Mouse (Mus musculus) forebrain, postnatal 0 days (tissue): ENCODE data around the gene Lgals3. TPM values are rescaled to one million over a fixed set of nuclear protein-coding genes. Genes with fewer than 3 reads are reported as not detected.

Experiments
- ATAC-seq: fragments of 200-750 bp; cut with Nextera tagmentation; 2 replicates; pipeline ENCODE4 v1.8.0; 2017; ENCODE audit warnings: mild to moderate bottlenecking, moderate library complexity
- DNase-seq: peaks from one replicate; pipeline ENCODE4 v3.0.0-alpha.2; 2015
- H3K27ac ChIP-seq: fragments of 300-500 bp; sonication (generic); 2 replicates; pipeline ENCODE4 v1.5.1; 2014; ENCODE audit warnings: low read depth, mild to moderate bottlenecking, antibody characterized with exemption, low read length, moderate library complexity, mixed read lengths
- H3K27me3 ChIP-seq: fragments of 300-500 bp; sonication (generic); 2 replicates; pipeline ENCODE4 v1.6.1; 2014; ENCODE audit warnings: mild to moderate bottlenecking, low read length, mixed read lengths; ENCODE audit not compliant: insufficient read depth
- H3K36me3 ChIP-seq: fragments of 300-500 bp; sonication (generic); 2 replicates; pipeline ENCODE4 v1.6.1; 2014; ENCODE audit warnings: mild to moderate bottlenecking, moderate library complexity; ENCODE audit not compliant: insufficient read depth
- H3K4me1 ChIP-seq: fragments of 300-500 bp; sonication (generic); 2 replicates; pipeline ENCODE4 v1.6.1; 2014; ENCODE audit warnings: antibody characterized with exemption; ENCODE audit not compliant: insufficient read depth
- H3K4me2 ChIP-seq: fragments of 300-500 bp; sonication (generic); 2 replicates; pipeline ENCODE4 v1.6.1; 2014; ENCODE audit warnings: low read depth, mild to moderate bottlenecking, moderate library complexity
- H3K4me3 ChIP-seq: fragments of 300-500 bp; sonication (generic); 2 replicates; pipeline ENCODE4 v1.5.1; 2014; ENCODE audit warnings: low read depth, low read length, mixed read lengths
- H3K9ac ChIP-seq: fragments of 300-500 bp; sonication (generic); 2 replicates; pipeline ENCODE4 v1.6.1; 2014; ENCODE audit warnings: mild to moderate bottlenecking
- H3K9me3 ChIP-seq: fragments of 300-500 bp; sonication (generic); 2 replicates; pipeline ENCODE4 v1.6.1; 2016; ENCODE audit warnings: low read length
- CTCF ChIP-seq: sonication (generic); IDR thresholded peaks from 2 replicates; pipeline ENCODE4 v1.5.1; 2016; ENCODE audit warnings: antibody characterized with exemption, control low read depth, low read depth
- WGBS: fragments of 180-500 bp; shearing (Covaris S2); extraction: QIAGEN DNeasy Blood & Tissue Kit; methylation state at CpG from one replicate; pipeline ENCODE4 v1.1.7; 2014; 5-methylcytosine and 5-hydroxymethylcytosine counted together
- polyA plus RNA-seq: library from polyadenylated mRNA; unstranded; fragments of >200 nt; fragmentation: Nextera tagmentation; extraction: Ambion mirVana; gene quantifications from 2 replicates; pipeline ENCODE4 v1.2.1, GENCODE M21; 2015
- total RNA-seq: library from RNA; depleted of rRNA; stranded (reverse); fragments of >200 nt; gene quantifications from 2 replicates; pipeline ENCODE4 v1.2.3, GENCODE M21; 2014

Gene Lgals3
- total and polyA plus RNA-seq, 2 experiments from 2014 or later: 2.1 to 9.0 TPM

- DNase-seq: peak; percentile 88
Measured at GRCm38 (mm10) chr14:47366881-47367321, 650 bp upstream of the Lgals3 start.

GRCm38 (mm10) chr14:47369741-47370140, 2.2 kb downstream of the Lgals3 start:
- Histone ChIP-seq H3K9me3 (no peaks in the 10 kb centered on the region), H3K4me2 (no peak overlapping the region), H3K4me1 (peaks cover 8% of the 10 kb centered on the region; the same call in 1 of the 2 replicates), H3K4me3 (no peak overlapping the region), H3K9ac (no peak overlapping the region), H3K36me3 (no peaks in the 10 kb centered on the region), H3K27me3 (peaks cover 13% of the 10 kb centered on the region), H3K27ac (no peak overlapping the region)
- DNase-seq: no peak
- TF ChIP-seq CTCF: no peak
- ATAC-seq: no peak
- WGBS: 92% methylated on average over 5 of the region's 5 CpGs

More at GRCm38 (mm10) chr14:47366881-47367321, 650 bp upstream of the Lgals3 start:
- H3K9me3 ChIP-seq: no peaks in the 10 kb centered on the region
- 20% methylated on average over 7 of the region's 7 CpGs for WGBS
- no peak overlapping the region for H3K9ac ChIP-seq
- no peak overlapping the region for H3K4me3 ChIP-seq
- no peak overlapping the region for H3K4me2 ChIP-seq
- H3K27me3 ChIP-seq: no peaks in the 10 kb centered on the region
- TF ChIP-seq CTCF: no peak
- peak; percentile 90 for ATAC-seq
- peak overlapping the region; percentile 69 for H3K27ac ChIP-seq
- no peaks in the 10 kb centered on the region for H3K36me3 ChIP-seq
- H3K4me1 ChIP-seq: peaks cover 8% of the 10 kb centered on the region; the same call in 1 of the 2 replicates

- Histone ChIP-seq H3K27me3 (peaks cover 13% of the 10 kb centered on the region), H3K36me3 (no peaks in the 10 kb centered on the region), H3K27ac (no peak overlapping the region), H3K4me2 (no peak overlapping the region), H3K4me1 (peaks cover 8% of the 10 kb centered on the region; the same call in 1 of the 2 replicates), H3K9me3 (no peaks in the 10 kb centered on the region), H3K9ac (no peak overlapping the region), H3K4me3 (no peak overlapping the region)
- no peak for DNase-seq
- no peak for ATAC-seq
- 80% methylated on average over 3 of the region's 3 CpGs for WGBS
- TF ChIP-seq CTCF: no peak
Measured at GRCm38 (mm10) chr14:47370790-47371189, 3.2 kb downstream of the Lgals3 start.

GRCm38 (mm10) chr14:47371689-47372088, 4.1 kb downstream of the Lgals3 start:
- WGBS: 79% methylated on average over 6 of the region's 6 CpGs
- no peak overlapping the region for H3K4me3 ChIP-seq
- H3K36me3 ChIP-seq: no peaks in the 10 kb centered on the region
- H3K4me1 ChIP-seq: peaks cover 5% of the 10 kb centered on the region; the same call in 1 of the 2 replicates
- no peak overlapping the region for H3K27ac ChIP-seq
- ATAC-seq: no peak
- TF ChIP-seq CTCF: no peak
- H3K4me2 ChIP-seq: no peak overlapping the region
- no peak for DNase-seq
- no peak overlapping the region for H3K9ac ChIP-seq
- no peaks in the 10 kb centered on the region for H3K9me3 ChIP-seq
- peaks cover 13% of the 10 kb centered on the region for H3K27me3 ChIP-seq

GRCm38 (mm10) chr14:47373728-47374678, 6.5 kb downstream of the Lgals3 start:
- no peaks in the 10 kb centered on the region for H3K4me1 ChIP-seq
- peak overlapping the region; percentile 49 for H3K4me2 ChIP-seq
- no peak overlapping the region for H3K27ac ChIP-seq
- no peak overlapping the region for H3K9ac ChIP-seq
- ATAC-seq (0 out of 2 replicates have a peak, but pooled peaks have one; percentile 20), DNase-seq (no peak)
- no peak for TF ChIP-seq CTCF
- H3K4me3 ChIP-seq: peak overlapping the region; percentile 21
- 15% methylated on average over 49 of the region's 49 CpGs for WGBS
- H3K36me3 ChIP-seq: no peaks in the 10 kb centered on the region
- H3K9me3 ChIP-seq: no peaks in the 10 kb centered on the region
- H3K27me3 ChIP-seq: peaks cover 13% of the 10 kb centered on the region

- TF ChIP-seq CTCF: no peak
- H3K36me3 ChIP-seq: no peaks in the 10 kb centered on the region
- whole genome bisulfite sequencing: 56% methylated on average over 2 of the region's 2 CpGs
Measured at GRCm38 (mm10) chr14:47376526-47376925, 9.0 kb downstream of the Lgals3 start.

GRCm38 (mm10) chr14:47378336-47378735, 10.8 kb downstream of the Lgals3 start:
- ATAC-seq: no peak
- TF ChIP-seq CTCF: no peak
- no peak overlapping the region for H3K9ac ChIP-seq
- WGBS: 82% methylated on average over 7 of the region's 7 CpGs
- H3K36me3 ChIP-seq: no peaks in the 10 kb centered on the region
- no peak for DNase-seq
- H3K9me3 ChIP-seq: no peaks in the 10 kb centered on the region
- peaks cover 10% of the 10 kb centered on the region for H3K27me3 ChIP-seq
- no peak overlapping the region for H3K27ac ChIP-seq
- no peak overlapping the region for H3K4me3 ChIP-seq
- no peak overlapping the region for H3K4me2 ChIP-seq
- no peaks in the 10 kb centered on the region for H3K4me1 ChIP-seq

More at GRCm38 (mm10) chr14:47376526-47376925, 9.0 kb downstream of the Lgals3 start:
- DNase-seq (no peak), ATAC-seq (no peak)
- H3K27ac ChIP-seq: no peak overlapping the region
- no peaks in the 10 kb centered on the region for H3K4me1 ChIP-seq
- H3K4me3 ChIP-seq: no peak overlapping the region
- H3K9me3 ChIP-seq: no peaks in the 10 kb centered on the region
- no peak overlapping the region for H3K9ac ChIP-seq
- no peak overlapping the region for H3K4me2 ChIP-seq
- peaks cover 13% of the 10 kb centered on the region for H3K27me3 ChIP-seq
